Mouse (Mus musculus) retina, adult 2 months (tissue): Measurements from ENCODE around the gene Gm9049.
A peak's percentile ranks its signal among the peaks of the same experiment; 100 is the strongest.
"Not testable (repeated sequence)": the region's sequence is repeated elsewhere in the genome, so short reads cannot be mapped to it uniquely, and the experiment has no call there.

ENCODE experiments used
- DNase-seq: peaks from one replicate; pipeline ENCODE4 v3.0.0-alpha.2; 2012; ENCODE audit warnings: low read depth, low spot score

Gm9049 gene

DNA sequence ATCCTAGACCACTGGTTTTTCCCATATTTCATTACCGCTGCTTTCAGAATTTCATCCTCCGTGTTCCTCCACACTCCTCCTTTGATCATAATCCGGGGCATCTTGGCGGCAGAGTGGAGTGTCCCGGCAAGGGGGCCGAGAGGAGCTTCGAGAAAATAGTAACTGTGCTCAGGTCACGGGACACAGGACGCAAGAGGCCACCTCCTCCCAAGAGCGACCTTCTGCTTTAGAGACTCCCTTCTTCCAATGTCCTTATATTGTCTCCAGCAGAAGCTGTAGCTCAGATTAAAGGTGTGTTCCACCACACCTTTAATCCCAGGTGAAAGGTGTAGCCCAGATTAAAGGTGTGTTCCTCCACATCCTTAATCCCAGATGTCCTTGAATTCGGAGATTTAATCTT, at the start of gene Gm9049:
Gene Gm9049 (minus strand): TSS at position 101 of the 400 bp plus-strand sequence.
- not testable (repeated sequence) for DNase-seq

DNA sequence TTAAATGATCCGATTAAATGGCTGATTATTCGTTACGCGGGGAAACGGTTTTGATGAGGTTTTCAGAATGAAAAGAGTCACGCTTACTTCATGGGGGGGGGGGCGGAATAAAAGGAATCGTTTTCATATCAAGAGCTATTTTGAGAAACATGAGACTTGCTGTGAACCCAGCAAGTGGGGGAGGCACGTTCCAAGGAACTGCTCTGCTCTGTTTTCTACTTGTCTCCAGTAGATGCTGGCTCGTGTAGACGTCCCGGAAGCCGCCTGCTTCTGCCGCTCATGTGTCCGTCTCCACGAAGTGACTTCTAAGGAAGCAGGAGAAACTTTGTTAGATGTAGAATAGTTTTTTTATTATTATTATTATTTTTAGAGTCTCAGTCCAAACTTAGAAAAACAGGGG, 46.0 kb upstream of the Gm9049 start:
- no peak for DNase-seq

DNA sequence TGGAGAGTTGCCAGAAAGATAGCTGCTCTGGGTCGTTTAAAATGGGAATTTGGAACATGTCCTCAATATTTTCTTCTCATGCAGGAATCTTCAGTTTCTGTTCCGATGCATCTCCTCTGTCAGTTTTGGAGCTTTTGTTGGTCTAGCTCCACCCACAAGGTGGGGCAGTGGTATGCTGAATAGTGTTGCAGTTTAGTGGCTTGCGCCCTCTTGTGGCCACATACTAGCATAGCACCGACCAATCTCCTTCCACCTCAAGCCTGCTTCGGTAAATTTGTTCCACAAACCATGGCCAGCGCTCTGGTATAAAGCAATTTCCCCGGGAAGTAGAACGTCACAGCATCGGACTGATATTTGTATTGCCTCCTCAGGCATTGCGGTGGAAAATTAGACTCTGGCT, 16.5 kb upstream of the Gm9049 start:
- DNase-seq, result peak; percentile 63

GRCm38 (mm10) chr10:118369518-118369917, 15.6 kb upstream of the Gm9049 start:
- no peak for DNase-seq

GRCm38 (mm10) chr10:118348579-118348978, 5.3 kb downstream of the Gm9049 start, which contains the start of gene Gm9048:
TSS of gene Gm9048 (minus strand) at chr10:118348679.
- DNase-seq, result not testable (repeated sequence)

- DNase-seq, result not testable (repeated sequence)
Measured at GRCm38 (mm10) chr10:118343155-118343554, 10.8 kb downstream of the Gm9049 start, which contains the start of gene Gm9046. TSS of gene Gm9046 (minus strand) at chr10:118343255.

DNA sequence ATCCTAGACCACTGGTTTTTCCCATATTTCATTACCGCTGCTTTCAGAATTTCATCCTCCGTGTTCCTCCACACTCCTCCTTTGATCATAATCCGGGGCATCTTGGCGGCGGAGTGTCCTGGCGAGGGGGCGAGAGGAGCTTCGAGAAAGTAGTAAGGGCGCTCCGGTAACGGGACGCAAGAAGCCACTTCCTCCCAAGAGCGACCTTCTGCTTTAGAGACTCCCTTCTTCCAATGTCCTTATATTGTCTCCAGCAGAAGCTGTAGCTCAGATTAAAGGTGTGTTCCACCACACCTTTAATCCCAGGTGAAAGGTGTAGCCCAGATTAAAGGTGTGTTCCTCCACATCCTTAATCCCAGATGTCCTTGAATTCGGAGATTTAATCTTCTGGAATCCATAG, 16.2 kb downstream of the Gm9049 start, which contains the start of gene Gm9045:
Gene Gm9045 (minus strand): TSS at position 101 of the 400 bp plus-strand sequence.
- DNase-seq, result not testable (repeated sequence)

GRCm38 (mm10) chr10:118332308-118332707, 21.6 kb downstream of the Gm9049 start, which contains the start of gene Gm9044:
TSS of gene Gm9044 (minus strand) at chr10:118332408.
- DNase-seq, result not testable (repeated sequence)

DNA sequence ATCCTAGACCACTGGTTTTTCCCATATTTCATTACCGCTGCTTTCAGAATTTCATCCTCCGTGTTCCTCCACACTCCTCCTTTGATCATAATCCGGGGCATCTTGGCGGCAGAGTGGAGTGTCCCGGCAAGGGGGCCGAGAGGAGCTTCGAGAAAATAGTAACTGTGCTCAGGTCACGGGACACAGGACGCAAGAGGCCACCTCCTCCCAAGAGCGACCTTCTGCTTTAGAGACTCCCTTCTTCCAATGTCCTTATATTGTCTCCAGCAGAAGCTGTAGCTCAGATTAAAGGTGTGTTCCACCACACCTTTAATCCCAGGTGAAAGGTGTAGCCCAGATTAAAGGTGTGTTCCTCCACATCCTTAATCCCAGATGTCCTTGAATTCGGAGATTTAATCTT, 27.0 kb downstream of the Gm9049 start, which contains the start of gene Gm9040:
Gene Gm9040 (minus strand): TSS at position 101 of the 400 bp plus-strand sequence.
- DNase-seq, result not testable (repeated sequence)

DNA sequence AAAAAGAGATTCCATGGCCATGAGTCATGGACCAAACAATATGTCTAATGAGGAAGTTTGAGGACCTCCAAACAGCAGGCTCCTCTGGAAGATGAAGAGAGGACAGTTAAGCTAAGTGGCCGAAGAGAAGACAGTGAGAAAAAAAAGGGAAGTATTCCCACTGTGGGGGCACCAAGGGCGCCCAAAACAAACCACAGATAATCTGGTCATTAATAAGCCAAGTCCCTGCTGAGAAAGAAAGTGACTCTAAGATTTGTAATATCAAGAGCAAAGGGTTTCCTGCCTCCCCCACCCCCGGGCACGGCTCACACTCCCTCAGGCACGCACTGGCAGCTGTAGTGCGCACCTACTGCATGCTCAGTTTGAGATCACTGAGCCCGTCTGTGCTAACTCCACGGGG, 34.9 kb downstream of the Gm9049 start:
- DNase-seq, result no peak

DNA sequence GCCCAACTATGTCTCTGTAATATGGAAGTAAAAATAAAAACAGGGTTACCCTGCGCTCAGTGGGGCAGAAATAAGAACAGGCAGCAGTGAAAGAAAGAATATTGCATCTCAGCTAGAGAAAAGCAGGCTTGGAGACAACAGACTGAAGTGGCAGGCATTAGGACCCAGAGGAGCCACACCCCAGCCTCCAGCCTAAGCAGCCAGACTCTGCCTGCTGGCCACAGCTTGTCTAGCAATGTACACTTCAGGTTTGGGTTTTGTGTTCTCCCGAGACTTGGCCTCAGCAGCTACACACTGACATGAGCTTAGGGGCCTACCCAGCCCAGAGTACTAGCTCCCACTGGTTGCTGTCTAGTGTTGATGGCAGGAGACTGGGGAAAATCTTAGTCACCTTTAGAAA, 51.8 kb downstream of the Gm9049 start:
- not testable (repeated sequence) for DNase-seq
